Mouse (Mus musculus) midbrain, embryonic 14.5 days (tissue): ENCODE results near the gene Helz. TPM values are rescaled to one million over a fixed set of nuclear protein-coding genes. Genes with fewer than 3 reads are reported as not detected.

Experiments used
- ATAC-seq: fragments of 200-750 bp; cut with Nextera tagmentation; 2 replicates; pipeline ENCODE4 v1.8.0; 2017; ENCODE audit warnings: moderate number of reproducible peaks, moderate library complexity; ENCODE audit not compliant: low FRiP score, low TSS enrichment
- DNase-seq: peaks from one replicate; pipeline ENCODE4 v3.0.0-alpha.2; 2015
- H3K27ac ChIP-seq: fragments of 300-500 bp; sonication (generic); replicated peaks from 2 replicates; pipeline ENCODE4 v1.5.1; 2014; ENCODE audit warnings: mild to moderate bottlenecking, low read depth, low read length, moderate library complexity
- H3K27me3 ChIP-seq: fragments of 300-500 bp; sonication (generic); 2 replicates; pipeline ENCODE4 v1.6.1; 2014; ENCODE audit warnings: low read length, control low read depth, mixed read lengths; ENCODE audit not compliant: control insufficient read depth, insufficient read depth
- H3K36me3 ChIP-seq: fragments of 300-500 bp; sonication (generic); 2 replicates; pipeline ENCODE4 v1.6.1; 2014; ENCODE audit warnings: low read length, control low read depth; ENCODE audit not compliant: control insufficient read depth, insufficient read depth
- H3K4me1 ChIP-seq: fragments of 300-500 bp; sonication (generic); 2 replicates; pipeline ENCODE4 v1.6.1; 2014; ENCODE audit warnings: mild to moderate bottlenecking, antibody characterized with exemption, low read length, control low read depth; ENCODE audit not compliant: control insufficient read depth, insufficient read depth
- H3K4me2 ChIP-seq: fragments of 300-500 bp; sonication (generic); 2 replicates; pipeline ENCODE4 v1.6.1; 2014; ENCODE audit warnings: mild to moderate bottlenecking, low read length, moderate library complexity
- H3K4me3 ChIP-seq: fragments of 300-500 bp; sonication (generic); replicated peaks from 2 replicates; pipeline ENCODE4 v1.5.1; 2014; ENCODE audit warnings: low read depth, low read length
- H3K9ac ChIP-seq: fragments of 300-500 bp; sonication (generic); replicated peaks from 2 replicates; pipeline ENCODE4 v1.6.1; 2014; ENCODE audit warnings: mild to moderate bottlenecking, low read length, moderate library complexity
- H3K9me3 ChIP-seq: fragments of 300-500 bp; sonication (generic); 2 replicates; pipeline ENCODE4 v1.6.1; 2016; ENCODE audit warnings: low read length, control low read depth, mixed read lengths; ENCODE audit not compliant: control insufficient read depth
- WGBS: fragments of 180-500 bp; shearing (Covaris S2); extraction: QIAGEN DNeasy Blood & Tissue Kit; methylation state at CpG from one replicate; pipeline ENCODE4 v1.1.7; 2014; 5-methylcytosine and 5-hydroxymethylcytosine counted together
- polyA plus RNA-seq: library from polyadenylated mRNA; unstranded; fragments of >200 nt; fragmentation: Nextera tagmentation; extraction: Ambion mirVana; gene quantifications from 2 replicates; pipeline ENCODE4 v1.2.1, GENCODE M21; 2014

The Helz gene
- polyA plus RNA-seq, 1 experiment from 2014 or later, result 23.4 TPM

DNA sequence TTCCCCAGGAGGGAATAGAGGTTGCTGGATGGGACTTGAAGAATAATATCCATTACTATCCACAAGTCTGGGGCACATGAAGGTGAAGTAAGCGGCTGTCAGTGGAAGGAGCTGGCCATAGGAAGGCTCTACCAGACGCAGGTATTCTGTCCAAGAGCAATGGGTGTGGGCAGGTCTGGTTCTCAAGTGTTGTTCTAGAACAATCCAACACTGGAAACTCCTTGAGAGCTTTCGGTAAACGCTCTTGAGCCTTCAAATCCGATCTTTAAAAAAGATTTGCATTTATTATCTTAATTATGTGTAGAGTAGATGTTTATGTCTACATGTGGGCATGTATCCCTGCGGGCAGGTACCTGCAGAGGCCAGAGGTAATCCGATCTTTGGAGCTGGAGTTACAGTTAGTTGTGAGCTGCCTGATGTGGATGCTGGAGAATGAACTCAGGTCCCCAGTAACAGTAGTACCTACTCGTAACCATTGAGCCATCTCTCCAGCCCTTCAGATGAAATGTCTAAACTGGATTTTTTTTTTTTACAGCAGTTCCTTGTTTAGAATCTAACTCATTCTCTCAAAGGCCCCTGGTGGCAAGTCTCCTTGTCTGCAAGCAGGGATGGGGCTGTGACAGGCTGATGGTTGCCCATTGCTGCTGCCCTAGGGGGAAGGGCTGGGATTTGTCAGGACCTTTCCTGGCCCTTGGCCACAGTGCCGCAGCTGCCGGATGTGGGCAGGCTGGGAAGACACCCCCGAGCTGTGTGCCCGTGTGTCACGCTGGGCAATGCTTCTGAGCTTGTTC, 180.5 kb downstream of the Helz start:
- ATAC-seq, result no peak
- Histone ChIP-seq H3K4me3 (no peak overlapping the region), H3K27me3 (no peaks in the 10 kb centered on the region), H3K9ac (no peak overlapping the region), H3K9me3 (no peaks in the 10 kb centered on the region), H3K27ac (no peak overlapping the region), H3K36me3 (peaks cover 10% of the 10 kb centered on the region), H3K4me2 (no peak overlapping the region), H3K4me1 (no peaks in the 10 kb centered on the region)
- DNase-seq, result peak; percentile 31
- WGBS, result 75% methylated on average over 13 of the region's 13 CpGs

DNA sequence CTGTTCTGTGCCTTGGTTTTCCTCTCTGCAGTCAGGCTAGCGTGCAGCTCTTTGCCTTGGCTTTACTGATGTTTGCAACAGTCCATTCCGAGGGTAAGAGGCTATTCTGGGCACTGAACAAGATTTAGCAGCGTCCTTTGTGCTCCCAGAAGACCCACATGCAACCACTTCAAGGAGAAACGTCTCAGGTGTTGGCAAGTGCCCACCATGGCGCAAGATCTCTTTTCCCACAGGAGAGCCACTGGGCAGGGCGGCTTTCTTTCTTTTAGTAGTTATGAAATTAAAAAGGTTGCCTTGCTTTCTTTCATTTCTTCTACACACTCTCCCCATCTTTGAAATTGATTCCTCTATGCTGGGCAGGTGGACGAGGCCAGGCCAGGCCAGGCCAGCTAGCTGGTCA, 181.4 kb downstream of the Helz start:
- no peak overlapping the region for H3K27ac ChIP-seq
- H3K36me3 ChIP-seq, result peaks cover 17% of the 10 kb centered on the region
- H3K27me3 ChIP-seq, result no peaks in the 10 kb centered on the region
- DNase-seq, result no peak
- no peak overlapping the region for H3K9ac ChIP-seq
- WGBS, result 89% methylated on average over 7 of the region's 7 CpGs
- no peak for ATAC-seq
- H3K4me1 ChIP-seq, result no peaks in the 10 kb centered on the region
- H3K4me2 ChIP-seq, result no peak overlapping the region
- H3K4me3 ChIP-seq, result no peak overlapping the region
- H3K9me3 ChIP-seq, result no peaks in the 10 kb centered on the region

DNA sequence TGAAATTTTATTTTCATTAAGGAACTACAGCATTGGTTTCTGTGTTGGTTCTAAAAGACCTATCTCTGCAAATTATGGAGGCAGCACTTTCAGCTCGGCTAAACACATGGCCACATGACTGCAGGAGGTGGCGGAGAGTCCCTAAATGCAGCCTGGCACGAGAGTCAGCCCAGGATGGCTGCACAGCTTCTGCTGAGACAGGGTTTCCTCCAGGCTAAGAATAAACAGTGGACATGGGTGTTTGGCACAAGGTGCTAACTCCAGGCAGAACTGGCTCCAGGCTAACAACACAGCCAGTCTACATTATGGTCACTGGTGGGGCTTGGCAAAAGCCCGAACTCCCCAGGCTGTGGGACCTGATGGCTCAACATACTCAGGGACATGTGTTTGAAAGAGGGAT, 183.2 kb downstream of the Helz start:
- no peaks in the 10 kb centered on the region for H3K4me1 ChIP-seq
- no peaks in the 10 kb centered on the region for H3K27me3 ChIP-seq
- no peak overlapping the region for H3K27ac ChIP-seq
- no peak overlapping the region for H3K9ac ChIP-seq
- WGBS, result 96% methylated on average over 4 of the region's 4 CpGs
- no peak for DNase-seq
- no peak overlapping the region for H3K4me2 ChIP-seq
- H3K4me3 ChIP-seq, result no peak overlapping the region
- no peaks in the 10 kb centered on the region for H3K9me3 ChIP-seq
- peaks cover 35% of the 10 kb centered on the region for H3K36me3 ChIP-seq
- no peak for ATAC-seq

DNA sequence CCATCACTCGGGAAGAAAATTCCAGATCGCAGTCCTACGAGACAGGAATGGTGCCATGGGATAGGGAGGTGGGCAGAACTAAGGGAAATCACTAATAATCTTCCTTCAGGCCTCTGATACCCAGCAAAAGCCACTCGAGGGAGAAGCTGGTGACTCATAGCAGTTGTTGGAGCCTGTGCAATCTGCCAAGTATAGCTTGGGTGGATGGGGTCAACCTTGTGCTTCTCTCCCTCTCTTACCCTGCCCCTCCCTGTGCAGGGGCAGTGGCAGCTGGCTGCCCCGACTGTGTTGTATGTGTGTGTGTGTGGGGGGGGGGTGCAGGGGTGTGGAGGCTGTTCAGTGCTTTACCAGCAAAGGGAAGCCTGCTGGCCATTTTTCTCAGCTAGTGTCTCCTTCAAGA, 183.8 kb downstream of the Helz start:
- Histone ChIP-seq H3K27me3 (no peaks in the 10 kb centered on the region), H3K4me2 (no peak overlapping the region), H3K9ac (no peak overlapping the region), H3K4me1 (no peaks in the 10 kb centered on the region), H3K36me3 (peaks cover 40% of the 10 kb centered on the region), H3K27ac (no peak overlapping the region), H3K9me3 (no peaks in the 10 kb centered on the region), H3K4me3 (no peak overlapping the region)
- DNase-seq, result no peak
- 88% methylated on average over 5 of the region's 5 CpGs for WGBS
- no peak for ATAC-seq

DNA sequence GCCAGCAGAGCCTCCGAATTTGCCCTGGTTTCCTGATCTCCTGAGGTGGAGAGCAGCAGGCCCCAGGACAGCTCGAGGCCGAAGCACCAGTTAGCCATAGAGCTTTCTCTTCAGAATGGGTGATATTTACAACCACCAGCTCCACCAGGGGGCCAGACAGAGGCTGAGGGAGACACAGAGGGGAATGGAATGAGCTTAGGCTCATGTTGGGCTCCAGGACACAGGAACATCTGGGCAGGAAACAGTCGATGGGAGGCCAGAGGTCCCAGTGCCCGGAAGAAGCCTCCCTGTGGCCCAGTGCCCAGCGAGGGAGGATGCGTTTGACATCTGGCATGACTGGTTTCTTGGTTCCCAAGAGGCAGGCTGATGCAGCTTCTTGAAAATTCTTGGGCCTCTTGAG, 186.4 kb downstream of the Helz start:
- Histone ChIP-seq H3K9me3 (no peaks in the 10 kb centered on the region), H3K27me3 (no peaks in the 10 kb centered on the region), H3K4me3 (no peak overlapping the region), H3K36me3 (peaks cover 61% of the 10 kb centered on the region), H3K4me1 (no peaks in the 10 kb centered on the region), H3K27ac (no peak overlapping the region), H3K9ac (no peak overlapping the region), H3K4me2 (no peak overlapping the region)
- no peak for ATAC-seq
- DNase-seq, result no peak
- WGBS, result 94% methylated on average over 7 of the region's 7 CpGs

DNA sequence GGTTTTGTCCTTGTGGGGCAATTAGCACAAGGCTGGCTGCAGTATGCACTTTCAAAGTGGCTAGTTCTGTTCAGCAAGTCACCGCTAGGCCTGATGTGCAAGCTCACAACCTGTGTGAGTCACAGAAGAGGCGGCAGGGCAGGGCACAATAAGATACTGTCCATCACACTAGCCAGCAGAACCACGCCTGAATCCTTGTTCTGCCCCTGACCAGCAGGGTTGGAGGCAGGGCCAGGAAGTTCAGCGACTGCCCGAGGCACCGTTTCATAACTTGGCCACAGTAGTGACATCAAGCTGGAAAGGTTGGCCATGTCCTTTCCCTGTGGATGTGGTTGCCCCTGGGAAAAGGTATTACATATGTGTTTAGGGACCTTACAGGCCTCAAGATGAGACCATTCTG, 190.2 kb downstream of the Helz start:
- H3K27me3 ChIP-seq, result no peaks in the 10 kb centered on the region

DNA sequence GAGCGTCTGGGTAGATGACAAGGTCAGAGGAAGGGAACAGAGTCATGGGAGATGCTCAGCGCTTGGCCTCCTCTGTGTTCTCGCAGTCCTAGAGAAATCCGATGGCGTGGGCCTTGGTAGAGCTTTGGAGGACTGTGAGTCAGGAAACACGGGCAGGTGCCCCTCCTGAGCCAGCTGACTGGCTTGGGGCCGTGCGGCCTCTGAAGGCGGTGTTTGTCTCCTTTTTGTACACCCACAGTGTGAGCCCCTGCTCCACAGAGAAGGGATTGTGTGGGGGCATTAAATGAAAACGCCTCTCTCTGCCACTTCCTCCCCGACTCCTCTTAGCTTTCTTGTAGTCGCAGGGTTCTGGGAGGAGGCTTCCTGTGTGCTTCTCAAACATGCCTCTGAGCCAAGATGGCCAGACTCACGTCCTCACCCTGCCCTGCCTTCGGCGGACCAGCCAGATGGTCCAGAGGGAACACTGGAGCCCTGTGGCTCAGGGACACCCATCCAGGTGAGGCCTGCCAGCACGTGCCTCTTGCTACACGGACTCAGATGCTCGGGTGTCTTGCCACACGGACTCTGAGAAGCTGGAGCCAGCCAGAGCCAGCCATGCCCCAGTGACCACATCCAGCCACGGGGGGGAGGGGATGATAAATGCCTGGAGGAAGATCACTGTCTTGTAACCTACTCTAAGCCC, 190.8 kb downstream of the Helz start:
- Histone ChIP-seq H3K4me3 (no peak overlapping the region), H3K27ac (no peak overlapping the region), H3K9ac (no peak overlapping the region), H3K27me3 (no peaks in the 10 kb centered on the region), H3K4me1 (peaks cover 16% of the 10 kb centered on the region; the same call in 1 of the 2 replicates), H3K9me3 (no peaks in the 10 kb centered on the region), H3K36me3 (peaks cover 73% of the 10 kb centered on the region), H3K4me2 (no peak overlapping the region)
- ATAC-seq (no peak), DNase-seq (no peak)
- 87% methylated on average over 20 of the region's 20 CpGs for WGBS

More for the DNA sequence above, 190.2 kb downstream of the Helz start:
- ATAC-seq, result no peak
- no peak overlapping the region for H3K4me3 ChIP-seq
- H3K4me1 ChIP-seq, result peaks cover 16% of the 10 kb centered on the region; the same call in 1 of the 2 replicates
- 90% methylated on average over 6 of the region's 6 CpGs for WGBS
- no peak overlapping the region for H3K27ac ChIP-seq
- no peak overlapping the region for H3K4me2 ChIP-seq
- DNase-seq, result no peak
- H3K36me3 ChIP-seq, result peaks cover 79% of the 10 kb centered on the region
- no peak overlapping the region for H3K9ac ChIP-seq
- no peaks in the 10 kb centered on the region for H3K9me3 ChIP-seq

DNA sequence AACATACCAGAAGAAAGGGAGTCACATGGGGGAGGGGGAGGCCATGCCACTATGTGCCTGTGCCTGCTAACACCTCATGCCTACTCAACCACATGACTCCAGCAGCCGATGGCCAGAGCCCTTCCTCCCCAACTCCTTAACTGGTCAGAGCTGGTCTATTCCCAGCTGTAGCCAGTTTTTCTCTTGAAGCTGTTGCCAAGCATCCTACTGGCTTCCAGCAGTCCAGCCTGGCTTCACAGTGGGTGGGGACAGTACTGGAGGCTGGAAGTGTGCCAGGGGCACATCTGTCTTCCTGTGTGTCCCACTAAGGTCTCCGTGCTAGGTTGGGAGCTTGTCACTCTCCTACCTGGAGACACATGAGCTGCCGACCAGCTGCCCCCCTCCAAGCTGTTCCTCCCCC, 195.4 kb downstream of the Helz start:
- Histone ChIP-seq H3K4me3 (no peak overlapping the region), H3K27ac (no peak overlapping the region), H3K36me3 (peaks cover 34% of the 10 kb centered on the region), H3K9me3 (no peaks in the 10 kb centered on the region), H3K27me3 (no peaks in the 10 kb centered on the region), H3K9ac (no peak overlapping the region), H3K4me1 (peaks cover 16% of the 10 kb centered on the region; the same call in 1 of the 2 replicates), H3K4me2 (no peak overlapping the region)
- DNase-seq (no peak), ATAC-seq (no peak)
- WGBS, result 60% methylated on average over 3 of the region's 3 CpGs
